Mouse (Mus musculus): Measurements from ENCODE around the gene Prkrip1. TPM values are rescaled to one million over a fixed set of nuclear protein-coding genes. Genes with fewer than 3 reads are reported as not detected.
A peak's percentile ranks its signal among the peaks of the same experiment; 100 is the strongest.
"Not testable (repeated sequence)": the region's sequence is repeated elsewhere in the genome, so short reads cannot be mapped to it uniquely, and the experiment has no call there.

Prkrip1 gene
- polyA plus RNA-seq, 1 experiment from 2014 or later: 62.9 TPM

DNA sequence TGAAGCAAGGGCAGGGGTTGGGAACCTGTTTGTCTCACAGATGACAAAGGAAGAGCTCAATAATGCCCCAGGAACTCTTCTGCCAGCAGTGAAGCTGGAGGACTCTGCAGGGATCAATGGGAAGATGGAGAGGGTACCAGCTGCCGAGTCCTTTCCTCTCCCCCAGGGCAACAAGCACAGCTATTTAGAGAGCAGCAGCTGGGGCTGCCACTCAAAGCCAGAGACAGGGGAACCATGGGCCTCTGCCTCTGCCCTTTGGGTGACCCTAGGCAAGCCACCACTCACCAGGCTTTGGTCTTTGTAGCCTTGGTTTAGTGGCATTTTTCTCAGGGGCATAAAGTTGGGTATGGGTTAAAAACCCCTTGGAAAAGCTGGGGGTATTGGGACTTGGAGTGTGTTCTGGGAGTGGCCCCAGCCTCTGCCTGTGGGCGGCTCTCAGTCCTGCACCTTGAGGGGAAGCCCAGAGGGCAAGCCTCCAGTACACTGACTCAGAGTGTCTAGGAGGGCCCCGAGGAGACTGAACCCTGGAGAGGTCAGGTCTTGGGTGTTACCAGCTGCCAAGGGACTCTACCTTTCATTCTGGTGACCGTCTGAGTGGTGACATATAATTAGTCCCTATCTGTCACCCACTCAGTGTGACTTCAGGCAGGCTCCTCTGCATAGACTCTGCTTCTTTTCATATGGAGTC, 31.7 kb upstream of the Prkrip1 start:
- Histone ChIP-seq H3K9me3 (replicated peaks) (no peaks in the 10 kb centered on the region), H3K4me3 (no peak overlapping the region), H3K36me3 (peaks cover 44% of the 10 kb centered on the region), H3K4me2 (replicated peaks) (no peak overlapping the region), H3K27me3 (peaks cover 7% of the 10 kb centered on the region), H3K9ac (no peak overlapping the region), H3K27ac (0 out of 2 replicates have a peak overlapping the region, but pooled peaks have one; percentile 35), H3K4me1 (peaks cover 23% of the 10 kb centered on the region)
- ATAC-seq (ENCODE audit: low FRiP score): no peak
- WGBS: 45% methylated on average over 4 of the region's 4 CpGs

DNA sequence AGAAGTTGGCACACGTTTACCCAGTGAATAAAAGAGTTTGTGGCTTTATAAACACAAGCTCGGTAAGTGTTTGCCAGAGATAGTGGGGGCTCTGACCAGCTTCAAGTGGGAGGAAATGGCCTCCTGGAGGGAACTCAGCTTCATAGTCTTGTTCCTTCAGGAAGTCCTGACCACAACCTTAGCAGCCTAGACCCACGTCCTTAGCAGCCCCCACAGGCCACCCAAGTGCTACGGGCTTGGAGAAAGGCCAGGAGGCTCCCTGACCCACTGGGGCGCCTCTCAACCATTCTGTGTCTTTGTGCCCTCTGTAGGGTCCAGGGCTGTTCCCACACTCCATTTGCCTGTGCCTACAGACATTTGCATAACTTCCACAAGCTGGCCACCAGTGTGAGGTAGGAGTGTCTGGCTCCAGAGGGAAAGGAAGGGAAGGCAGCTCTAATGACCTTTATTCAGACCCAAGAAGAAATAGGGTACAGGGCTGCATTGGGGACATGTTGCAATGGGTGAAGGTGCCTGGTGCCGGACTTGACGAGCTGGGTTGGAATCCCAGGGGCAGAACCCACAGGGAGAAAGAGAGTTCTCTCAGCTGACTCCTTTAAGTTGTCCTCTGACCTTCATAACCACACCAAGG, 27.6 kb upstream of the Prkrip1 start:
- Histone ChIP-seq H3K4me2 (replicated peaks) (no peak overlapping the region), H3K27me3 (peaks cover 4% of the 10 kb centered on the region; the same call in 1 of the 2 replicates), H3K27ac (no peak overlapping the region), H3K36me3 (peaks cover 66% of the 10 kb centered on the region), H3K9ac (no peak overlapping the region), H3K9me3 (replicated peaks) (no peaks in the 10 kb centered on the region), H3K4me3 (no peak overlapping the region), H3K4me1 (peaks cover 11% of the 10 kb centered on the region)
- ATAC-seq (ENCODE audit: low FRiP score): no peak
- WGBS: 89% methylated on average over 7 of the region's 7 CpGs

DNA sequence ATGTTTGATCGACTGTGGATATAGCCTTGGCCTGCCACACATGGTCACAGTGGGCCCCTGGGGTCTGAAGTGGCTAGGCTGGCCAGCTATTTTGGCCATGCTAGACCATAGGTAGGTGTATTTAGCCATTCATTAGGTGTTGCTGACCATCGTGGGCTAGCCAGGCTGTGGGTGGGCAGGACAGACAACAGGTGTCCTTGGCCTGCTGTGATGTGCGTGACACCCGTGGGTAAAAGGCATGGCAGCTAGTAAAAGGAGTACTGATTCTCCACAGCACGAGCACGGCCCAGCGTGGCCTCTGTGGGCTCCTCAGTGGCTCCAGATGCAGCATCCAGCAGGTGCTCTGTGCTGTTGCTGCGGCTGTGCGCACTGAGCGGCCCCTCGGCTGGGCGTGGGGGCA, 19.8 kb upstream of the Prkrip1 start:
- no peak overlapping the region for H3K4me2 ChIP-seq (replicated peaks)
- peaks cover 9% of the 10 kb centered on the region; the same call in 1 of the 2 replicates for H3K9me3 ChIP-seq (replicated peaks)
- no peaks in the 10 kb centered on the region for H3K27me3 ChIP-seq
- no peak for ATAC-seq (ENCODE audit: low FRiP score)
- H3K4me1 ChIP-seq: no peaks in the 10 kb centered on the region
- H3K36me3 ChIP-seq: peaks cover 45% of the 10 kb centered on the region
- 72% methylated on average over 12 of the region's 12 CpGs for WGBS
- H3K27ac ChIP-seq: no peak overlapping the region
- H3K9ac ChIP-seq: no peak overlapping the region
- H3K4me3 ChIP-seq: no peak overlapping the region

DNA sequence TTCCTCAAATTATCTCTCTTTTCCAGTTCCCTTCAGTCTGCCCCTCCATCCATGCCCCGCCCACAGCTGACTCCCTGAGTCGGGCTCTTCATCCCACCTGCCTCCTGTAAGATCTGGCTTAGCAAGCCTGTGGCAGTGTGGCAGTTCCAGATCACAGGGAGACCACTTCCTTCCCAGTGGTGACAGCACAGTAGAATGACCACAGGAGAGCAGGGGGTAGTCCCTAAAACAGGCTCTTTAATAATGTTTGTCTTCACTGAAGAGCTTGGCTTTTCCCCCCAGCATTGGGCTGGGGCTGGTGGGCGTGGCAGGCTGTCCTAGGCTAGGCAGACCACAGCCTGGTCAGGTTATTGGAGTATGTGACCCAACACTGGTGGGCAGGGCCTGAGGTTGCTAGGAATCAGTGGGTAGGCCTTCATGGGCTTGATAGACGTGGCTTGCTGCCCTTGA, 19.2 kb upstream of the Prkrip1 start:
- Histone ChIP-seq H3K9ac (no peak overlapping the region), H3K4me3 (no peak overlapping the region), H3K36me3 (peaks cover 40% of the 10 kb centered on the region), H3K4me2 (replicated peaks) (no peak overlapping the region), H3K27me3 (no peaks in the 10 kb centered on the region), H3K9me3 (replicated peaks) (peaks cover 9% of the 10 kb centered on the region; the same call in 1 of the 2 replicates), H3K27ac (no peak overlapping the region), H3K4me1 (no peaks in the 10 kb centered on the region)
- WGBS: 77% methylated on average over 4 of the region's 4 CpGs
- no peak for ATAC-seq (ENCODE audit: low FRiP score)

DNA sequence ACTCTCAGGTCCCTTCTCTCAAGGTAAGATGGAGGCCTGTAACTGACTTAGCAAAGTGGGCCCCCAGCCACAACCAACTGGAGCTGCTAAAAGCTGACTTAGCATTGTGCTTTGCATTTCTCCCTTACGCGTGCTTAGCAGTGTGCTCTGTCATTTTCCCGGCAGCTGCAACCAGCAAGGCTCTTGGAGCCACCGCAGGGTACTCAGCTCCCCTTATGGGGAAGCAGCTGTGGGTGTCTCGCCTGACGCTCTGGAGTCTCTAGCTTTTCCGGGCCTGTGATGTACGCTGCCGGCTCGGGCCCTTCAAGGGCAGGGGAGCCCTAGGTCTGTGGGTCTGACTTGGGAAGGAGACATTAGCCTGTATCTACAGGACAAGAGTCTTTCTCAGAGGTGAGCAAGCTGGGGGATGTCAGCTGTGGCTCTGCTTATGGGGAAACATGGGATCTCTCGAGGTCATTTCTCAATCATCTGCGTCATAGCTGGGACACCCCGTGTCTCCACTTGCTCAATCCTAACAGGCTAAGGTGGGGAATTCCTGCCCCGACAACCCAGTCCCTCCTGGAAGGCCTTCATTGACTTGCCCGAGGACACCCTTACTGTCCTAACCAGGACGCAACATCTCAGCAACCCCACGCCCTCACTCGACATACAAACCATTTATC, 18.4 kb upstream of the Prkrip1 start:
- no peak for ATAC-seq (ENCODE audit: low FRiP score)
- H3K4me3 ChIP-seq: no peak overlapping the region
- H3K9me3 ChIP-seq (replicated peaks): peaks cover 9% of the 10 kb centered on the region; the same call in 1 of the 2 replicates
- H3K4me1 ChIP-seq: no peaks in the 10 kb centered on the region
- H3K4me2 ChIP-seq (replicated peaks): no peak overlapping the region
- peaks cover 40% of the 10 kb centered on the region for H3K36me3 ChIP-seq
- WGBS: 88% methylated on average over 18 of the region's 18 CpGs
- H3K27me3 ChIP-seq: no peaks in the 10 kb centered on the region
- no peak overlapping the region for H3K27ac ChIP-seq
- H3K9ac ChIP-seq: no peak overlapping the region

DNA sequence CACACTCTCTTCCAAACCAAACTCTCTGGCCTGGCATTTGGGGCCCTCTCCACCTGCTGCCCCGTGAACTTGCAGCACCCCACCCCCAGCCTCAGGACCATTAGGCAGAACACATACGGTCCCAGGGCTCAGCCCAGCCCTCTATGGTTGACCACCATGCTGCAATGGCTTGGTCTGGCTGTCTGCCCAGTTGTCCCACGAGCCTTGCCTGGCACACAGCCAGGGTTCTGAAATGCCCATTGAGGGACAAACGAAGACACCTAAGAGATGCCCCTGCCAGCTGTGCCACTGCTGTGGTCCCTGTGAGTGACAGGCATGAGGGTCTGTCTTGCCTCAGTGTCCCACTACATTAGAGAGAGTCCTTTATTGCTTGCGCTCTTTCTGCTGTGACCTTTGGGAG, 17.2 kb upstream of the Prkrip1 start:
- Histone ChIP-seq H3K4me2 (replicated peaks) (no peak overlapping the region), H3K4me3 (no peak overlapping the region)

DNA sequence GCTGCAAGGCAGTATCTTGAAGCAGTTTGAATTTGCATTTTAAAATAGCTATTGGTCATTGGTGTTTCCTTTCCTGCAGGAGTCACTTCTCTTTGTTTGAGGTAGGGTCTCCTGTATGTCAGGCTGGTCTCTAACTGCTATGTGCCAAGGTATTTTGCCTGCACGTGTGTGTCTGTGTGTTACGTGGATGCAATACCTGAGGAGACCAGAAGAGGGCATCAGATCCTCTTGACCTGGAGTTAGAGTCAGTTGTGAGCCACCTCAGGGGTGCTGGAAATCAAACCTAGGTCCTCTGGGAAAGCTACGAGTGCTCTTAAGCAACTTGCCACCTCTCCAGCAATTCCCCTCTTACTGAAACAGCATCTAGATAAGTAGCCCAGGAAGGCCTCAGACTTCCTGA, 16.4 kb upstream of the Prkrip1 start:
- Histone ChIP-seq H3K4me2 (replicated peaks) (no peak overlapping the region), H3K36me3 (peaks cover 24% of the 10 kb centered on the region), H3K4me1 (no peaks in the 10 kb centered on the region), H3K27ac (no peak overlapping the region), H3K27me3 (no peaks in the 10 kb centered on the region), H3K4me3 (no peak overlapping the region), H3K9me3 (replicated peaks) (peaks cover 9% of the 10 kb centered on the region; the same call in 1 of the 2 replicates), H3K9ac (no peak overlapping the region)
- no peak for ATAC-seq (ENCODE audit: low FRiP score)
- WGBS: 84% methylated on average over 3 of the region's 3 CpGs

More for the DNA sequence above, 17.2 kb upstream of the Prkrip1 start:
- no peak overlapping the region for H3K27ac ChIP-seq
- peaks cover 31% of the 10 kb centered on the region for H3K36me3 ChIP-seq
- 80% methylated on average over 5 of the region's 5 CpGs for WGBS
- H3K9me3 ChIP-seq (replicated peaks): peaks cover 9% of the 10 kb centered on the region; the same call in 1 of the 2 replicates
- no peaks in the 10 kb centered on the region for H3K27me3 ChIP-seq
- H3K9ac ChIP-seq: no peak overlapping the region
- H3K4me1 ChIP-seq: no peaks in the 10 kb centered on the region
- ATAC-seq (ENCODE audit: low FRiP score): no peak

DNA sequence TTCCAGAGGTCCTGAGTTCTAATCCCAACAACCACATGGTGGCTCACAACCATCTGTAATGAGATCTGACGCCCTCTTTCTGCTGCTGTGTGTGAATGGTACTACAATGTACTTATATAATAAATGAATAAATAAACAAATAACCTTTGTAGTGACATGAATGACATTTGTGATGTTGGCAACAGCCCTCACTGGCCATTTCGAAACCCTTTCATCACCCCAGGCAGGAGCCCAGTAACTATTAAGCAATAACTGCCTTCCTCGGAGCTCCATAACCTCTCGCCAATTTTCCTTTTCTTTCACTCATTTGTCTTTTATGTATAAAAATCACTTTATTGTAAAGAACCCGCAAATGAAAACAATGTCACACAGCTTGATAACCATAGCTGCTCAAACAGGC, 15.0 kb upstream of the Prkrip1 start:
- no peak for ATAC-seq (ENCODE audit: low FRiP score)
- no peak overlapping the region for H3K4me3 ChIP-seq
- no peak overlapping the region for H3K4me2 ChIP-seq (replicated peaks)
- H3K27me3 ChIP-seq: no peaks in the 10 kb centered on the region
- H3K27ac ChIP-seq: no peak overlapping the region
- H3K9me3 ChIP-seq (replicated peaks): peaks cover 9% of the 10 kb centered on the region; the same call in 1 of the 2 replicates
- no peaks in the 10 kb centered on the region for H3K4me1 ChIP-seq
- no peak overlapping the region for H3K9ac ChIP-seq
- 86% methylated on average over 5 of the region's 5 CpGs for WGBS
- peaks cover 9% of the 10 kb centered on the region for H3K36me3 ChIP-seq

DNA sequence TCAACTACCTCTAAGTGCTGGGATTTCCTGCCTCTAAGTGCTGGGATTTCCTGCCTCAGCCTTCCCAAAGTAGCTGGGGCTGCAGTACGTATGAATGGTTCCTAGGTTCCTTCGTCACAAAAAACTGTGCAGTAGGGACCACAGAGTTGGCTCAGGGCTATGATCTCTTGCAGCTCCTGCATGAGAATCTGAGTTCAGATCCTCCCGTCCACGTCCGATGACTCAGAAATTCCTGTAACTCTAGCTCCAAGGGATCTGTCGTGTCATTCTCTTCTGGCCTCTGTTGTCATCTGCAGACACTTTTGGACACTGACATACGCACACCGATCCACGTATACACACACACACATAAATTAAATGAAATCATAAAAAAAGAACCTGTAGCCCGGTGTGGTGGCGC, 14.0 kb upstream of the Prkrip1 start:
- Histone ChIP-seq H3K4me2 (replicated peaks) (no peak overlapping the region), H3K4me3 (no peak overlapping the region), H3K9me3 (replicated peaks) (peaks cover 9% of the 10 kb centered on the region; the same call in 1 of the 2 replicates), H3K36me3 (no peaks in the 10 kb centered on the region), H3K4me1 (no peaks in the 10 kb centered on the region), H3K27ac (no peak overlapping the region), H3K27me3 (no peaks in the 10 kb centered on the region), H3K9ac (no peak overlapping the region)
- WGBS: 90% methylated on average over 11 of the region's 11 CpGs
- no peak for ATAC-seq (ENCODE audit: low FRiP score)

DNA sequence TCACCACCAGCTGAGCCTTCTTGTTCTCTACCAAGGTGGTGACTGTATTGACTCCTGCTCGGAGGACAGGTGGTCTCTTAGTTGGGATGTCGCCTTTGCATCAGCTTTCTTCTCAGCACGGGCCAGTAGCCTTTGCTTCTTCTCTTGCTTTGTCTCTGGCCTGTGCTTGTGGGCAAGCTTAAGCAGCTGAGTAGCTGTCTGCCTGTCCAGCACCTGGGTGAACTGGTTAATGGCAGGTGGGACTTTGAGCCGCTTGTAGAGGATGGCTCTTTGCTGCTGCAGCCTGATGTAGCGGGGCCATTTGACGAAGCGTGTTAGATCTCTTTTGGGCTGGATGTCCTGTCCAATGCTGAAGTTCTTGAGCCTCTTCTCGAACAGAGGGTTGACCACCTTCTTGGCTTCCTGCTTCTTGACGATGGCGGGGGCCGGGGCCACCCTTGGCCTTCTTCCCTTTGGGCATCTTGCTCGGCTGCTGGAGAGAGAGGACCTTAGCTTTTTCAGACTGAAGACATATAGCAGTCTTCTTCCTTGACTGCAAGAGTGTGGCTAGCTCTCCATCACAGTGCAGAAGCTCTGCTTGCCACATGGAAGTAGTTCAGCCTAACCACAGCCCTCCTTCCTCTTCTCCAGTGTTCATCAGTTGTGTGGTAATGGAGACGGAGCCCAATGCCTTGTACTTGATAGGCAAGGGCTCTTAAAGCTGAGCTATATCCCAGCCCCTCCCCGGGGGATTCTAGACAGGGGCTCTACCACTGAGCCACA, 12.8 kb upstream of the Prkrip1 start:
- ATAC-seq (ENCODE audit: low FRiP score); H3K4me2 ChIP-seq (replicated peaks); H3K4me3 ChIP-seq; H3K9me3 ChIP-seq (replicated peaks); H3K4me1 ChIP-seq; H3K27me3 ChIP-seq; H3K9ac ChIP-seq; H3K36me3 ChIP-seq; H3K27ac ChIP-seq: not testable (repeated sequence)
- WGBS: 95% methylated on average over 14 of the region's 14 CpGs

DNA sequence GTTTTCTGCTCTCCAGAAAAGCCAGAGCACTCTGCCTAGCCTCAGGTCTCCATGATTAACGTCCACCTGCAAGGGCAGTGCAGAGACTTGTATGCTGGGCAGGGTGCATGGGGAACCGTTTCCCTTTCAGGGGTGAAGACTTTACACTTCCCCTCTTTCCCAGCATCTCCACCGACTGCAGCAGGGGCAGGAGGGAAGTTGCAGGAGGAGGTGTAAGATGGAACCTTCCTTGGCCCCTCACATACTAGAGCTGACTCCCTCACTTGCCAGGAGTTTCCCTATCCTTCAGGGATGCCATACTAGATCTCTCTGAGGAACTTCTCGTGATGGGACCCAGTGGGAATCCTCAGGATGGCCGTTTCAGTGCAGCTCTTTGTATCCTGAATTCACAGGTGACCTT, 11.8 kb upstream of the Prkrip1 start:
- Histone ChIP-seq H3K9me3 (replicated peaks) (peaks cover 5% of the 10 kb centered on the region; the same call in 1 of the 2 replicates), H3K36me3 (no peaks in the 10 kb centered on the region), H3K27ac (no peak overlapping the region), H3K4me1 (no peaks in the 10 kb centered on the region), H3K4me3 (no peak overlapping the region), H3K9ac (no peak overlapping the region), H3K4me2 (replicated peaks) (no peak overlapping the region), H3K27me3 (no peaks in the 10 kb centered on the region)
- ATAC-seq (ENCODE audit: low FRiP score): no peak
- 71% methylated on average over 5 of the region's 5 CpGs for whole genome bisulfite sequencing

DNA sequence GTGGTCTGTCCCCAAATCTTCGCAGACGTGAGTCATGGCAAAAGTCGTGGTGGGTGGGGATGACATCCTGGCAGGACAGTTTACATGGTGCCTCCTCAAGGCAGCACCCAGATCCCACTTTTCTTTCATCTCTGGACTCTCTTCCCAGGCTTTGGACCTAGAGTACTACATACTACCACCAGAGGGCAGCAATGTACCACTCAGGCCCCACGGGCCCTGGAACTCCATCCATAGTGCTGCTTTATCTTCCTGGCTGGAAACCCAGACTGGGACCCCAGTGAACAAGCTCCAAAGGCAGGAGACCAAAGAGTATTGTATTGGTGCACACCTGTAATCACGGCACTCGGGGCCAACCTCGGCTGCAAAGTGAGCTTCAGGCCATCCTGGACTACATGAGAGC, 3.1 kb upstream of the Prkrip1 start:
- WGBS: 31% methylated on average over 7 of the region's 7 CpGs
- no peaks in the 10 kb centered on the region for H3K9me3 ChIP-seq (replicated peaks)
- H3K4me1 ChIP-seq: peaks cover 10% of the 10 kb centered on the region
- peaks cover 3% of the 10 kb centered on the region; the same call in 1 of the 2 replicates for H3K36me3 ChIP-seq
- H3K4me3 ChIP-seq: no peak overlapping the region
- no peak; the same call in 1 of the 2 replicates for ATAC-seq (ENCODE audit: low FRiP score)
- H3K9ac ChIP-seq: no peak overlapping the region
- H3K27ac ChIP-seq: no peak overlapping the region
- no peak overlapping the region for H3K4me2 ChIP-seq (replicated peaks)
- H3K27me3 ChIP-seq: no peaks in the 10 kb centered on the region

Measured in hindbrain, embryonic 12.5 days (tissue).